Mouse (Mus musculus): ENCODE data around the gene Ptprn2.

The Ptprn2 gene

DNA sequence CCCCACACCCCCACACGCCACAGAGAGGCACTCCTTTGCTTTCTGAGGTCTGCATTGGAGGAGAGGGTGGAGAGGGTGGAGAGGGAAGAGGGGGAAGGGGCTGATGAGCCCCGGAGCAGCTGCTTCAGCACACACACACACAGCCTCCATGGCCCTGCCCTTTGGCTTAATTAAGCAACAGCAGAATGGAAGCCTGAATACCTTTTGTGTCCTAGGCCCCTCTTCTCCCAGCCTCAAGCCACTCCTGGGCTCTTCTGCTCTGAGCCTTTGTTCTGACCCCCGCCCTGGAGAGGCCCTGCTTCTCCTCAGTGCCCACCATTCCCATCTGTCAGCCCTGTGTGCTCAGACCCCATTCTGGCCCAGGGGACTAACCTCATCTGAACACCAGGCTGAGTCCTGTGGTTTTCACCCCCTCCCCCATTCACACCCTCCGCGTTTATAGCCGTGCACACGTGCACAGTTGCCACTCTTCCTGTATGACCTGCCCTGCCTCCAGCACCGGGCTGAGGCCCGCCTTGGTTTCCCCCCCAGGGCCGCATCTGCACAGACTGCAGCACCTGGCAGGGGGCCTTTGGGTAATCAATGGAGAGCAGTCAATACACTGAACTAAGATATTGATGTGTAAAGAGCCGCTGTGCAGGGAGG lies 687.5 kb downstream of the Ptprn2 start:
- no peak for DNase-seq

DNA sequence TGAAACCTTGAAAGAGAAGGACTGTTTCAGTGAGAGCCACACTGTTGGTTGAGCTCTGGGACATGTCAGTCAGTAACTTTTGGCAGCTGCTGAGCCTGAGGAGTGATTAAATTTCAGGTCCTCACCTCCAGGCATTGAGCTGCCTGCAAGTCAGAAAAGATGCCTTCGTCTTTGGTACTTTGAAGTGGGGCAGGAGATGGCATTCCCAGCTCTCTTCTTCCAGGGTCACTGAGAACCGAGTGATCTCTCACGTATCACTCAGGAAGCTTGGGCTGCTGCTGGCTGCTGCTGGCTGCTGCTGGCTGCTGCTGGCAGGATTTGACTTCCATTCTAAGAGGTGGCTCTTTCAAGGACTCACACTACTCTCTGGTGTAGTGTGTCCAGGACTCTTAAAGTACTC lies 688.7 kb downstream of the Ptprn2 start:
- DNase-seq: no peak

DNA sequence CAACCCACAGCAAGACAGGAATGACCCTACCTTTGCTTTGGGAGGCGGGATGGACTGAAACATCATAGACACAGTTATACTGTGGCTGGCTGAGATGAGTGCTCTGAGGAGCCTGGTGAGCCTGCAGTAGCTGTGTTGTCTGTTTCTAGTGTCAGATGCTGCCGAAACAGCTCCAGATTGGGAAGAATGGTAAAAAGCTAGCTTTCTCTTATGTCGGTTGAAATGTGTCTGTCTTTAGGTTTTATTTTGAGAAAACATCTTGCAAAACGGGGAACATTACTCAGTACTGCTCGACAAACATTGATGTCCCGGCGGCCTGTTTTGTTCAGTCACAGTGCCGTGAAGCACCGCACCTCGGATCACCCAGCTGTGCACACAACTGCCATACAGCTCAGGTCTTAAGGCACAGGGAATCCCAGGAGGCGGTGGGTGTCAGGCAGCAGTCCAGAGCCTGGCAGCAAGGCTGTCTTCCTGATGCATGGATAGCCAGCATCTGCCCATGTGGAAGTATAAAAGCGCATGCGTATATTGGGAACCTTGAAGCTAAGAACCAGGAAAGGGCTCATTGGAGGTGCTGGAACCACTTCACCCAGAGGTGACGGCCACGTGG lies 689.7 kb downstream of the Ptprn2 start:
- no peak for DNase-seq

DNA sequence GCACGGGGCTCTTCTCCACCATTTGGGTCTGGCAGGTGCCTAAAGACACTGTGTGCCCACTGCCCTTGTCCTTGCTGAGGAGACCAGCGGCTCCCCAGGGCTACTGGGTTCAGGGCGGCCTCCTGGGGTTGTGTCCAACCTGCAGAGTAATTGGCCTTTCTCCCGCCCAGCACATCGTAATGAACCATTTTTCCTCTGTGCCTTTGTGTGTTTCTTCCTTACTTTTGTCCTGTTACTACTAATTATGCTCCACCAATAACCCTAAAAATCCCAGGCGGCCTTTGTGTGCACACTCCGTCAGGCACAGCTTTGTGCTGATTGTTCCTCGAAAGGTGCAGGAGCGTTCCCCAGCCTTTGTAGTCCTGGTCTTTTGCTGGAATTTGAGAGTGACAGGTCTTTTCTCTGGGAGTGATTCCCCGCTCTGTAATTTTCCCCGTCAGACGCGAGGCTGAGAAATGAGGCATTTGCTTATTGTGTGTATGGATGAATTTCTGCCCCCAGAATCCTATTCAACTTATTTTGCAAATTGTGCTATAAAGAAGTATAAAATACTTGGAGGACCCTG lies 690.8 kb downstream of the Ptprn2 start:
- no peak for DNase-seq

DNA sequence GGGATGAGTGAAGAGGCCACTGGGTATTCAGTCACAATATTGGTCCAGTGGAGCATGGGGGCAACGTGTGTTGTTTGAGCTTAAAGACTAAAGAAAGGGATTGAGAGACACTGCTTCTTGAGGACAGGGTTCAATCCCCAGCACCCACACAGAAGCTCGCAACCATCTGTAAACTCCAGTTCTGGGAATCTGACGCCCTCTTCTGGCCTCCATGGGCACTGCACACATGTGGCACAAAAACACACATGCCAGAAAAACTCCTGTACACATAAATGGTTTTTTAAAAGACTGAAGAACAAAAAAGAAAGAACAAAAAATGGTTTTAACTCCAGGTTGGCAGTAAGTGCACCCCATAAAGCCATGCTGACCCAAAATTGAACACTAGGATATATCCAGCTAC lies 701.6 kb downstream of the Ptprn2 start:
- DNase-seq: no peak

DNA sequence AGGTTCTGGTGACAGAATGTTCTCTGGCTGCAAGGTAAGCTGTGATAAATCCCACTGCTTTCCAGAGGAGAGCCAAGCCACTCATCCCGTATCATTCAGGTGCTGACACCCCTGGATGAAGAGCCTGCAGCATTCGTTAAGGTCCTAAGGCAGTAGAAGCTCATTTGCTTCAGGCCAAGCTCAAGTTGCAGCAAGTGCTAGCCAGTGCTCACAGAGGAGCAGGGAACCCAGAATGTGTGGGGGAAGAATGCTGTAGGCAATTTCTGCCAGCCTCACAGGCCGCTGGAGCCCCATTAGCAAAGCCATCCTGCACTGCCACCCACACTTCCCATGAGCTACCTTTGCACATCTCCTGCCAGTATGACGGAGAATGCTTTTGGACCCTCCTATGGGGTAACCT lies 706.5 kb downstream of the Ptprn2 start:
- no peak for DNase-seq

DNA sequence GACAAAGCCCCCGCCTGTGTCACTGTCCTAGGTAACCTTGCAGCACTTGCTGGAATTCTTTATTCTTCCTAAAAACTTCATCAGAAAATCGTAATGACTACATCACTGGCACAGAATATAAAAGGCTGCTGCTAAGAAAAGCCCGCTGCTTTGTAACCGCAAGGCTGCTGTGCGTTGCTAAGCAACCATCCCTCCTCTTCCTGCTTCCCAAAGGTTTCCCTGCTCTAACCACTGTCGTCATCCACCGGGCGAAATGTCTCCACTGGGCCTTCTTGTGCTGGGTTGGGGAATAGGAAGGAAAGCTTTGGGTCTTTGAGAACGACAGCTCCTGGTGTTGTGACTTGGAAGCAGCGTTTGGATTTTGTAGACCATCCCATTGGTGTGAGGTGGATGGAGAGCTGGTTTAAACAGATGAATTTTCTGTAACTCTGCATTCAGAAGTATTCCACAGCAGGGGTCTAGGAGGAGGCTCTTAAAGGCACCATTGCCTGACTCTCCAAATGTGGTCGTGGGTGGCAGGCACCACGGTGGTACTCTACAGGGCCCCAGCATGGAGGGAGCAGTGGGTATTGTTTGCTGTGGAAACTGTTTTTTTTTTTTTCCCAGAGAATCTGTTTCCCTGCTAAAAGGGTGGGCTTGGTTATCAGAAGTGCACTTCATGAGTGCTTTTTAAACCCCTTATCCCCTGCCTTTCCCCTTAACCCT lies 711.4 kb downstream of the Ptprn2 start:
- DNase-seq: no peak

DNA sequence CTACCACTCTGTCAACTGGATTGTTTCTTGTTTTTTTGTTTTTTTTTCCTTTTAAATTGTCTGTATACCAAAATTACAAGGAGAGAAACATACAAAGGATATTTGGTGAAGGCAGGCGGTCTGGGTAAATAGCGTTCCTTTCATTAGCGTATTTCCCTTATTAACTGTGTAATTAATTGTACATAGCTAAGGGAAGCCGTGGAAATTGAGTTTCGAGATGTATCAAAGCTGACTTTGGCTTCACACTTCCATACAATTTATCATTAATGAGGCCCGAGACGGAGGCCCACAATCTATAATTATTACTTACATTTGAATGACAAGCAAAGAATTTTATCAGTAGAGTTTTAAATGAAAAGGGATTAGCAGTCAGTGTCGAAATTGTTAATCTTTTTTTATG lies 712.6 kb downstream of the Ptprn2 start:
- no peak for DNase-seq

DNA sequence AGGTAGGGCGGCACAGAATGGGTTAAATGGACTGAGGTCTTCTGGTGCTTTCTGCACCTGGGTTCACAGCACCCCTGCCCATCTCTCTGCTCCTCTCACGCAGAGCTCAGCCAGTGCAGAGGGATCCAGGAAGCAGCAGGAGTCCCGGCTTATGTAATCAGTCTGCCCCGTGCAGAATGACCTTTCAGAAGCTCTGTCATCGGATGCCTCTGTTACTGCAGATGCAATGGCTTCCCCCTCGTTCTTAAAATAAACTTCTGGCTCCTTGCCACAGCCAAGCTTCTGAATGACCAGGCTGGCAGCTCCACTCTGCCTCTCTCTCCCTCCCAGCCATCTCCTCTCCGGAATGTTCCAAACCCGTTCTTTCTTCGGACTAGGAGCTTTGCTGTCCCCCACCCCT lies 714.6 kb downstream of the Ptprn2 start:
- DNase-seq: peak; percentile 7

DNA sequence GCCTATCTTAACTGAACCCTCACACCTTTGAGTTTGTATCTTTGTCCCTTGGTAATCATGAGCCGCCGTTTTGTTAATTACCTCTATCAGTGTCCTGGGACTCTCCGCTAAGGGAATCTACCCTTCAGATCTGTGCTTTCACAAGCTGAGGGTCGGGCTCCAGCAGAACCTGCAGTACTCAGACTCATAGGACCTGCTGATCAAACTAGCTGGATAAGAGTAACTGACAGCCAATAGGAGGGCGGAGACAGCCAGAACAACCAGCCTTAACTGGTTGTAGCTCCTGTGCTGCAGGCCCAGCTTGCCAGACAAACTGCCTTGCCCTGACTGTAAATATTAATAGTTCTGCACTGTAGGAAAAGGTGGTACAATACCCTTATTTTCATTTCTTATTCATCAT lies 715.1 kb downstream of the Ptprn2 start:
- DNase-seq: peak; percentile 6

DNA sequence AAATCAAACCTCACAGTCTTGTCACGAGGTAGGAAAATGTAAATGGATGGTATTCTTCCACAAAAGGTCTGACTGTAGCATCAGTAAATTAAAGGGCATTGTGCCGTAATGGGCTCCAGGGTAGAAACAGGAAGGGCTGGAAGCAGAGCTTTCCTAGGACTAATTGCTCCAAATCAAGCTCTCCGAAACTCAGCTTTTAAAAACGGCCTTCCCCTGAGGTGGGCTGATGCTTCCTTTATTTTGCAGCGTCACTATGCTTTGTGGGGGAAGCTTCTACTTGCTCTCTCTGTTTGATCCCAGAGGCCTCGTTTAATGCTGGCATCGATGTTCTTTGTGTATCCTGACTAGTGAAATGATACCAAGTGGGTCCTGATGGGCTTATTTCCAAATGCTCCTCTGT lies 718.0 kb downstream of the Ptprn2 start:
- DNase-seq: no peak

DNA sequence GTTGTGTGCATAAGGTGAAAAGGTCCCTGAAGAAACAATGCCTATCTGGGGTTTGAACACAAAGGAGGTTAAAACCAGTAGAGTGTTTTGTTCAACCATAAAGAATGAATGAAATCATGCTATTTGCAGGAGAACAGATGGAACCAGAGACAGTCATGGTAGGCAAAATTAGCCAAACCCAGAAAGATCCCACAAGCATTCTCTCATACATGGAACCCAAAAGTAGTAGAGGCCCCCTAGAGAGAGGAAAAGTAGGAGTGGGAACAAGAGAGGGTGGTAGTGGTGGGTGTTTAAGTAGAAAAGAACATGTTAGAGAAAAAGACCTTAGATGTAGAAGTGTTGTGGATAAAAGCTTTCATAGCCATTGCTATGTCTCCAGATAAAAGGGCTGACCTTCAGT lies 719.4 kb downstream of the Ptprn2 start:
- DNase-seq: no peak

DNA sequence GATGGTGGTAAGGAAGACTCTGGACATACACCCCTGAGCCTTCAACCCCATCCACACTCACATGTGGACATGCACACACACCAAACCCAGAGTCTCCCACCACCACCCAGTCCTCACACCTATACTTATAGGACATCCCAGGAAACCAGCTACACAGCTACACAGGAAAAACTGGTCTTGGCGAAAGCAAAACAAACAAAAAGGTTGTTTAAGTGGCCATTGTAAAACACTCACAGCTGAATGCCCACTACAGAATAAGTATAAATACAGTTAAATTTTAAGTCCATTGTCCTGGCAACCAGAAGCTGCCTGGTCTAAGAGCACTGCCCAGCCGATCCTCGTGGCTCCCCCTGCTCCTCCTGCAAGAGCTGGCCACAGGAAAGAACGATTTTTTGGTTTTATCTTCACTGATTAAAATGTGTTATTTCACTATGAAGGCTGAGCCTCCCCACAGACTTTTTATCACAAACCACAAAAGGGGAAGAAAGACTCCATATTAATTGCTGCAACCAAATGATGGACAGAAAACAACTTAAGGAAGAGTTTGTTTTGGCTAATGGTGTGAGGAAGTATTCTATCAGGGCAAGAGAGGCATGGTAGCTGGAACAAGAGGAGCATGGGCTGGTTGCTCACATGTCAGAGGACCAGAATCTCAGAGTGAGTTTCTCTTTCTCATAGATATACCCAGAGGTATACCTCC lies 722.1 kb downstream of the Ptprn2 start:
- DNase-seq: no peak

DNA sequence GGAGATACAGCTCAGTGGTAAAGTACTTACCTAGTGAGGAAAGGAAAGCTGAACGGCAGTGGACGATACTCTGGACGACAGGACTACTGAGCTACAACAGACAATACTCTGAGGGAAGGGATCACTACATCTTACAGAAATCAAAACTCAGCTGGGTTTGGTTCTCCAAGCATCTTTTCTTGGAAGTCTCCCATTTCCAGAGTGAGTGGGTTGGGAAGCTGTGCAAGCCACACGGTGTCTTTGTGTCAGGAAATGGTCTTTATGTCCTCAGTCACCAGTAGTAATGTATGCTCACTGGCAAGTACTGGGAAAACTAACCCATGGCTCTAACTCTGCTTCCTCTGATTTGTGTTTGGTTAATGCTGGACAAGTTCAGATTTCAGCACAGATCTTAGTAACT lies 724.9 kb downstream of the Ptprn2 start:
- no peak for DNase-seq

DNA sequence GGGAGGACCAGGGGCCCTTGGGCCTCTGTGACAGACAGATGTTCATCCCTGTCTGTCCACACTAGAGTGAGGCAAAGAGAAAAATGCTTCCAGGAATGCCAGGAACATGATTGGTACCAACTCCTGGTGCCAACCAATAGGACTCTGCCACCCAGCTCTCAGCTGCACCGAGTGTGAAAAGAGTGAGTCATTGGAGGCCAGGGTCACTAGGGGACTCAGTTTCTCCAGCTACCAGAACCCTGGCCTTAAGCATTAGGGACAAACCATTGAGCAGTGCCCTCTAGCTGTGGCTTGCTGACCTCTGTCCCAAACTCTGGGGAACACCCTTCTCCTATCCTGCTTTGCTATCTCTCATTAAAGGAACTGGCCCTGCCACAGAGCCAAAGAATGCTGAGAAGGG lies 728.0 kb downstream of the Ptprn2 start:
- no peak for DNase-seq

DNA sequence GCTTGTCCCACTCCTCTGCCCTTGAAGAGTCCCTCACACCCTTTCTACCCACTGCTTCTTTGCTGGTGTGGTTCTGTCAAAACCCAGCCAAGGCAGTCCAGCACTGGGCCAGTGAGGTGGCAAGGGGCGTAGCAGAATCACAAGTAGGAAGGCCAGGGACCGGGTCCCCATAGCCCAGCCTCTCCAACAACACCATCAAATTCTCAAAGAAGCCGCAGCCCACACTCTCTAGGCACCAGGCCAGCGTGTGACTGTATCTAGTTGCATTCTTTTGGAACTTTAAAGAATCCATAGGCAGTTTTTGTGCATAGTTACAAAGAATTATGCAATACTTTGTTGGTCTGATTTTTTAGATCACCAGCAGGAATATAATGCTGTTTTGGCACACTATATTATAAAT lies 728.8 kb downstream of the Ptprn2 start:
- no peak for DNase-seq

DNA sequence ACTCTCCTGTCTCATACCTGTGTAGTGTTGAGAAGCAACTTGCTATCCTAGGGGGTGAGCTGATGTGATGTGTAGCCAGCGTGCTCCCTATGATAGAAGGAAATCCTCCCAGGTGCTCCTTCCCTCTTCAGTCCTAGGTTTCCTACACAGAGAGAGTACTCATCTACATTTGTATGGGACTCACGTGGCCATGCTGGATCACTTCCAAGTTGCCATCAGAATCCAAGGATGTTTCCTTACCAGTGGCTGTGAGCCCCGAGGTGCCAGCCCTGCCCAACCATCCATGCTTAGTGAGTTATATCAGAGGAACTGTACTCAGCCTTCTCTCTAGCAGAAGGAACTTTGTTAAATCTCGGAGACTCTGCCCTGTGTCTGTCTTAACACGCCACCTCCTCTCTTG lies 729.4 kb downstream of the Ptprn2 start:
- DNase-seq: no peak

DNA sequence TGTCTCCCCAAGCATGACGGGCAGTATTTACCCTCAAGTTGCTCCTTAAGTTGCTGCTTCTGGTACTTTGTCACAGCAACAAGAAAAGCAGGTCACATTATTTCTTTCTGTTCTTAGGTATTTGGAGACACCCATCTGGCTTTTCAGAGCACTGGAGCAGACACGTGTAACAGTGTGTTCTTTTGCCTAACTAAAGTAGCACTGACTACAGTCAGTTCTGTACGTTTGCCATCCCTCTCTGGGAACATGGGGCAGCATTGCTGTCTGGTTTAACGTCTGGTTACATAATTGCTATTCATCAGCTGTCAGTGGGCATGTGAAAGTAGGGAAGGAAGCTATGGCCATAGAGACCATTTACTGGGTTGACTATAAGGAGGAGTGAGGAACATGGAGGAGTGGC lies 736.4 kb downstream of the Ptprn2 start:
- no peak for DNase-seq

DNA sequence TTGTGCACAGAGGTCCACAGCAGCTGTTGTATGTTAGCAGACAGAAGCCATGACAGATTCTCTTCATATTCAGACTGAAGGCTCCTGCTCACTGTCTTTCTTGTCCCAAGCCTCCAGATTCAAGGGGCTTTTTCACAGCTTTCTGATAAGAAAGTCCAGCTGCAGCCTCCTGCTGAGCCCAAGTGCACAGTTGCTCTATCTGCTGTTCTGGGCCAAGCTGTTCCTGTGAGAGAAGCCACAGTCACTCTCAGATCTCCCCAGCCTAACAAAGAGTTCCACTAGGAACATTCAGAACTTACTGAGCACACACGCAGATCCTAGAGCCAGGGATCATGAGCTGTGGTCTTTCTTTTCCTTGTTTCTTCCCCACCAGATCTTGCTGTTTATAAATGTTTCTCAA lies 738.5 kb downstream of the Ptprn2 start:
- DNase-seq: no peak

DNA sequence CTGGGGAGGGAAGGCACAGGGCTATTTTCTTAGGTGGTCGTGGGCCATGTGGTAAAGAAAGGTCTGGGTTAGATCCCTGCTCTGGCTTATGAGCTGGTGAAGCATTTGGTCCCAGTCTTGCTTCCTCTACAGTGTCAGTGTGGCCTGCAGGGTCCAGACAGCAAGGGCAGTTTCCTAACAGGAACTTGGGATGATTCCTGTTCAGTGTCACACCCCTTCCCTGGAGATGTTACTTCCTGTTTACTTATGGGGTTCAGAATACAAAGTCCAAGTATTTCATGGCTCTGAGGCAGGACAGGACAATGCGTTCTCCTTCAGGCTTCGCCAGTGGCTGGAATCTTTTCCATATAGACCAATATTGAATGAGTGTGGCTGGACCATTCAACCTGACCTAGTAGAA lies 741.7 kb downstream of the Ptprn2 start:
- DNase-seq: no peak

DNA sequence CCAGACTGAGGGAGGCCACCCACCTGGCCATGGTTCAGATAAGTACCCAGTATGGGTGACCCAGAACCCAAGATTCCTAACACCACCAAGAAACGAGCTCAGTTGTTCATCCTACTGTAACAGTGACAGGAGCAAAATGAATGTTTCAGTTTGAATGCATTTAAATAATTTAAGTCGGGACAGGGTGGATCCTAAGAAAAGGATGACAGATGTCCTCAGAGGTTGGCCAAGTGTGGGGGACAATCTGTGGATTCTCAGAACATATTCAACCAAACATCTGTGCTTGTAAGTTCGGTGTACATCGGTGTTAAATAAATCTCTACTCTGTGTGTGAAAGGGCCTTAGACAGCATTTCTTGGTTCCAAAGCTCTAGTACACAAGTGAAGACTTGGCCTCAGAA lies 743.9 kb downstream of the Ptprn2 start:
- no peak for DNase-seq

DNA sequence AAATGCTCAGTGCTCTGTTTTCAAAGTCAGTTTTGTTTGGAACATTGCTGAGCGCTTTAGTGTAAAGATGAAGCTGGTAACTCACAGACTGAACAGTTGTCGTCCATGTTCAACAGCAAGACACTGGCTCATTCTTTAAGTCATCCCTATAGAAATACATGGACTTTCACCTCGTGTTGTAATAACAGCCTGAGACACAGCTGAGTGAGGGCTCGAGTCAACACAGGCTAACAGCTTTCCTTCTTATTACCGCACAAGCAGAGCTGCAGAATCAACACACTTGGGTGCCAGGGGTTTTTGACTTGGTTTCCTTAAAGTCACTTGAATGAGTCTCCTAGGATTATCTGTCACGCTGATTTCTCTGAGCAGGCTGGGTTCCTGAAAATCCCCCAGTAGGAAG lies 744.8 kb downstream of the Ptprn2 start:
- DNase-seq: no peak

DNA sequence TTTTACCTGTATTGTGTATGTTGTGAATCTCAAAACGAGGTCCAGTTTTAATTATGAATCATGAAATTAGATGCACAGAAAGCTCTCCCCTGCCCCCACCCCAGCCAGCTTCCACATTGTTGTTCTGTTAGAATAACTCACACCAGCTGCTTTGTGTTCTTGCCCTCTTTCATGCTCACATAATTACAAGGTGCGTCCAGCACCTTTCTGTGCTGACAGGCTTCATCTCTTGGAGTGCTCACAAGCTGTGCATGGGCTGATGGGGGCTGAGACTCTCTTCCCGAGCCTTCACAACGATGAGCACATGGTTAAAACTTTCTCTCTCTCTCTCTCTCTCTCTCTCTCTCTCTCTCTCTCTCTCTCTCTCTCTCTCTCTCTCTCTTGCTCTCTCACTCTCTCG lies 746.3 kb downstream of the Ptprn2 start:
- no peak for DNase-seq

DNA sequence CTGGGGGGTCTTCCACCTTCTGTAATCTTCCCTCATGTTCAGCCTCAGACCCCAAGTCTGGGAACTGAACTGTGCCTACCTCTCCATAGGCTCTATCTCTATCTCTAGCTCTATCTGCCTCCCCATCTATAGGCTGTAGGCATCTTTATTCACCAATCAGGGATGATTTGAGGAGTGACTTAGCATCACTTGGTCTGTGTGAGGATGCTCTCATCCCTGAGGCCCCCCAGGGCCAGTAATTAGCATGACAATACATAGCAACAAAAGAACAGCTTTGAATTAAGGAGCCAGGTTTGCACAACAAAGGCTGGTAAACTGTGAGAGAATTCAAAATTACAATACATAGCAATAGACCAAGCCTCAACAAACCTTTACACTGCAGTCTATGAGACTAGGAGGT lies 749.6 kb downstream of the Ptprn2 start:
- no peak for DNase-seq

Measured in liver (tissue).